Mouse (Mus musculus) lung, embryonic 16.5 days (tissue): ENCODE data around the gene Ttll8. TPM values are rescaled to one million over a fixed set of nuclear protein-coding genes. Genes with fewer than 3 reads are reported as not detected.
A peak's percentile ranks its signal among the peaks of the same experiment; 100 is the strongest.

Experiments used
- ATAC-seq: fragments of 200-750 bp; cut with Nextera tagmentation; 2 replicates; pipeline ENCODE4 v1.8.0; 2017; ENCODE audit warnings: low read depth, mild to moderate bottlenecking, moderate library complexity
- H3K27ac ChIP-seq: fragments of 300-500 bp; sonication (generic); 2 replicates; pipeline ENCODE4 v1.5.1; 2014; ENCODE audit warnings: mild to moderate bottlenecking, control low read depth, low read length
- H3K27me3 ChIP-seq: fragments of 300-500 bp; sonication (generic); 2 replicates; pipeline ENCODE4 v1.6.1; 2014; ENCODE audit warnings: low read depth, low read length, mixed read lengths; ENCODE audit not compliant: control insufficient read depth, insufficient read depth
- H3K36me3 ChIP-seq: fragments of 300-500 bp; sonication (generic); 2 replicates; pipeline ENCODE4 v1.6.1; 2014; ENCODE audit warnings: low read length; ENCODE audit not compliant: control insufficient read depth, insufficient read depth
- H3K4me1 ChIP-seq: fragments of 300-500 bp; sonication (generic); replicated peaks from 2 replicates; pipeline ENCODE4 v1.6.1; 2014; ENCODE audit warnings: low read length, mixed read lengths; ENCODE audit not compliant: control insufficient read depth, insufficient read depth
- H3K4me2 ChIP-seq: fragments of 300-500 bp; sonication (generic); 2 replicates; pipeline ENCODE4 v1.6.1; 2014; ENCODE audit warnings: low read depth, low read length, control low read depth
- H3K4me3 ChIP-seq: fragments of 300-500 bp; sonication (generic); 2 replicates; pipeline ENCODE4 v1.5.1; 2014; ENCODE audit warnings: mild to moderate bottlenecking, low read length, control low read depth
- H3K9ac ChIP-seq: fragments of 300-500 bp; sonication (generic); 2 replicates; pipeline ENCODE4 v1.6.1; 2014; ENCODE audit warnings: low read length, control low read depth
- H3K9me3 ChIP-seq: fragments of 300-500 bp; sonication (generic); 2 replicates; pipeline ENCODE4 v1.6.1; 2016; ENCODE audit warnings: low read length; ENCODE audit not compliant: control insufficient read depth
- WGBS: fragments of 180-500 bp; shearing (Covaris S2); extraction: QIAGEN DNeasy Blood & Tissue Kit; methylation state at CpG from one replicate; pipeline ENCODE4 v1.1.7; 2014; 5-methylcytosine and 5-hydroxymethylcytosine counted together
- polyA plus RNA-seq: library from polyadenylated mRNA; unstranded; fragments of >200 nt; fragmentation: Nextera tagmentation; extraction: Ambion mirVana; gene quantifications from 2 replicates; pipeline ENCODE4 v1.2.1, GENCODE M21; 2015

Gene Ttll8
- polyA plus RNA-seq, 1 experiment from 2014 or later: not detected

DNA sequence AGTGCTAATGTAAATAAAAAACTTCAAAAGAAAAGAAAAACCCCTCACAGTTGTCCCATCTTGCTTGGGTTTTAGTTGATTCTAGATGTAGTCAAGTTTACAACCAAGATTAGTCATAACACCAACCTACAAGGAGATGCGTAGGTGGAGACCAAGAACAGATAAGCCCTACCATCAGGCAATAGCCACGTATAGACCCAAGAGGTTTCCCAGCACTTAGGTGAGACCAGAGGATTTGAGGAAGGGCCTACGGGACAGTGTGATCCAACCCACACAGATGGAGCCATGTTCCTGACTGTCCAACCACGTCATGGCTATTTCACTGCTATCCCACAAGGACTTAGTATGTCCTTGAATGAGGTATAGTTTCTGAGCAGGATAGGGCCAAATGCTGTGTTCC, 18.1 kb upstream of the Ttll8 start:
- 83% methylated on average over 4 of the region's 4 CpGs for WGBS
- Histone ChIP-seq H3K9ac (no peak overlapping the region), H3K4me1 (no peaks in the 10 kb centered on the region), H3K36me3 (no peaks in the 10 kb centered on the region), H3K9me3 (no peaks in the 10 kb centered on the region), H3K27me3 (no peaks in the 10 kb centered on the region), H3K27ac (no peak overlapping the region), H3K4me3 (no peak overlapping the region), H3K4me2 (no peak overlapping the region)
- no peak for ATAC-seq

DNA sequence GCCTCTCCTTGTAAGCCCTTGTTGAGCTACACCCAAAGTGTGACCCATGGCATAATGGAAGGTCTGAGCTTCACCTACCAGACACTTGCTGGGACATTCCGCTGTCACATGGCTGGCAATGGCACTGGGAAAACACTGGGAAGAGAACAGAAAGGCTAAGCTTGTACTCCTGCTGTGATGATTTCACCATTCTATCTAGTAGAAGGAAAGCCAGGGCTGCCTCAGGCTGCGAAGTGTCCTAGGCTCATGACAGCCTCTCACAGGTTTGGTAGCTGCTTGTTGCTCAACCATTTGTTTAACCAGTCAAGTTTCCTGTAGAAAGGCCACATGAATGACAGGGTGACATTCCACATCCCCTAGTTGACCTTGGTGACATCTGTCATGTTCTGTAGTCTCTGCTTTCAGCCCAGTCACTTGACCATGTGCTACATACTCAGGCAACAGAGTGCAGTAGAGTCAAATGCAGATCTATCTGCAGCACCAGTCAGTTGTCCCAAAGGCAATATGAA, 9.9 kb upstream of the Ttll8 start:
- H3K4me1 ChIP-seq: no peaks in the 10 kb centered on the region
- no peaks in the 10 kb centered on the region for H3K36me3 ChIP-seq
- no peak for ATAC-seq
- H3K9ac ChIP-seq: no peak overlapping the region
- no peak overlapping the region for H3K4me2 ChIP-seq
- no peak overlapping the region for H3K27ac ChIP-seq
- H3K4me3 ChIP-seq: no peak overlapping the region
- no peaks in the 10 kb centered on the region for H3K9me3 ChIP-seq
- no peaks in the 10 kb centered on the region for H3K27me3 ChIP-seq
- 82% methylated on average over 2 of the region's 2 CpGs for WGBS

DNA sequence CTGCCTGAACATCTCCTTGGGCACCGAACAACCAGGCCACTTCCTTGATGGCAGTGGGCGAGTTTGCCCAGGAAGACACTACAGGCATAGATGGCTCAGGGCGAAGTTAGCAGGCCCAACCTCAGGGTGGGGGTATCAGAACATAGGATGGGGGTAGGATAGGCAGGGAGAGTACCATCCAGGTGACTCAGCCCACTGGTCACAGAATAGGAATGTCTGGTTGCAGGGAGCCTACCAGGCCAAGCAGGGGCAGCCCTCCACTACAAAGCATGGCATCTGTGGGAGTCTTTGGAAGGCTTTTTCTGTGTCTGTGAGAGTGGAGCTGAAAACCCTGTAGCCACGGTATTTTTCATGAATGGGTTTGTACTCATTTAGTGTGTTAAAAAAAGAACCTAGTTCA, 3.3 kb upstream of the Ttll8 start:
- Histone ChIP-seq H3K4me3 (no peak overlapping the region), H3K27ac (no peak overlapping the region), H3K9me3 (no peaks in the 10 kb centered on the region), H3K9ac (no peak overlapping the region), H3K4me1 (no peaks in the 10 kb centered on the region; the same call in 1 of the 2 replicates), H3K27me3 (peaks cover 19% of the 10 kb centered on the region), H3K4me2 (no peak overlapping the region), H3K36me3 (no peaks in the 10 kb centered on the region)
- ATAC-seq: no peak
- WGBS: 76% methylated on average over 4 of the region's 4 CpGs

DNA sequence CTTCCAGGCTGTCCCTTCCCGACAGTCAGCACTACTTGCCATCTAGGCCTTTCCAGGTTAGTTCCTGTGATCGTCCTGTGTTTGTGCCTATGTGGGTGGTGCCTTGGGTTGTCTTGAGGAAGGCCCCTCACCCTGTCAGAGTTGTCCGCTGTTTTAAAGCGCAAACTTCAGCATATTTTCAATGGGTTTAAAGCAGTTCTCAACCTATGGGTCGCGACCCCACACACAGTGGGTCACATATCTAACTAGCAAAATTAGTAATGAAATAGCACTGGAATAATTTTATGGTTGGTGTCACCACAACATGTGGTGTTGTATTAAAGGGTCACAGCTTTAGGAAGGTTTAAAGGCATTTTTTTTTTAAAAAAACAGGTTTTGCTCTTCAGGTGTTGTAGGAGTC, 1.1 kb upstream of the Ttll8 start:
- Histone ChIP-seq H3K4me3 (no peak overlapping the region), H3K9ac (no peak overlapping the region), H3K4me2 (no peak overlapping the region), H3K27me3 (peaks cover 19% of the 10 kb centered on the region), H3K27ac (no peak overlapping the region), H3K36me3 (no peaks in the 10 kb centered on the region), H3K4me1 (no peaks in the 10 kb centered on the region; the same call in 1 of the 2 replicates), H3K9me3 (no peaks in the 10 kb centered on the region)
- 77% methylated on average over 6 of the region's 6 CpGs for WGBS
- ATAC-seq: no peak

DNA sequence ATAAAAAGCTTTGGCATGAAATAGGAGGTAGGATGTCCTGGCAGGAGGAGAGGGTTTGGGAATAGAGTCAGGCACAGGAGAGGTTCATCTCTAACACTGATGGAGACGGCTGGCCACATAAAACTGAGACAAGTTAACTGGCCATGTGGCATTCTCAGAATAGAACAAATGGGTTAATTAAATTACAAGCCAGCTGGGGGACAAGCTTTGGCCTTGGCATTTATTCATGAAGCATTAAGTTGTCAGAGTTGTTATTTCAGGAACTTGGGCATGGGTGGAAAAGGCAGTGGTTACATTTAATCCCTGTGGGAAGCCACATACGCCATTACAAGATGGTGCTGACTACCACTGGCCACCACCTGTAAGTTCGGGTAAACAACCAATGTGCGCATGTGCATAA, 3.0 kb downstream of the Ttll8 start:
- Histone ChIP-seq H3K4me1 (no peaks in the 10 kb centered on the region; the same call in 1 of the 2 replicates), H3K27ac (no peak overlapping the region), H3K9ac (no peak overlapping the region), H3K4me3 (no peak overlapping the region), H3K27me3 (peaks cover 17% of the 10 kb centered on the region), H3K4me2 (no peak overlapping the region), H3K36me3 (no peaks in the 10 kb centered on the region), H3K9me3 (no peaks in the 10 kb centered on the region)
- WGBS: 81% methylated on average over 4 of the region's 4 CpGs
- no peak for ATAC-seq

DNA sequence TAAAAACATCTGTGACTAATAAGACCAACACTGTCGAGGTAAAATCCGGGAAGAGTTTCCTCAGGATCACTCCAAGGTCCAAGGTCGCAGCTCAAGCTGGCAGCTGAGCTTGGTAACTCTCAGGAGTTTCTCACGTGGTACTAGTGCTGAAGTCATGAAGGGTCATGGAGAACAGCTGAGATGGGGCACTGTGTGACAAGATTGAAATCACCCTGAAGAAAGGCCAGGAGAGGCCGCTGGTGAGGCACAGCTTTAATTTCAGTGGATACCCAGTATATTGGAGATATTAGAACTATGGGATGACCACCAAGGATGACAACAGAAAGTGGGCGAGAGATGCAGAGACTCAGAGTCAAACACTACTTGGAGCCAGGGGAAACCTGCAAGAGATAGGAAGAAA, 7.4 kb downstream of the Ttll8 start:
- Histone ChIP-seq H3K9me3 (no peaks in the 10 kb centered on the region), H3K4me3 (no peak overlapping the region)
- 39% methylated on average over 6 of the region's 6 CpGs for WGBS

DNA sequence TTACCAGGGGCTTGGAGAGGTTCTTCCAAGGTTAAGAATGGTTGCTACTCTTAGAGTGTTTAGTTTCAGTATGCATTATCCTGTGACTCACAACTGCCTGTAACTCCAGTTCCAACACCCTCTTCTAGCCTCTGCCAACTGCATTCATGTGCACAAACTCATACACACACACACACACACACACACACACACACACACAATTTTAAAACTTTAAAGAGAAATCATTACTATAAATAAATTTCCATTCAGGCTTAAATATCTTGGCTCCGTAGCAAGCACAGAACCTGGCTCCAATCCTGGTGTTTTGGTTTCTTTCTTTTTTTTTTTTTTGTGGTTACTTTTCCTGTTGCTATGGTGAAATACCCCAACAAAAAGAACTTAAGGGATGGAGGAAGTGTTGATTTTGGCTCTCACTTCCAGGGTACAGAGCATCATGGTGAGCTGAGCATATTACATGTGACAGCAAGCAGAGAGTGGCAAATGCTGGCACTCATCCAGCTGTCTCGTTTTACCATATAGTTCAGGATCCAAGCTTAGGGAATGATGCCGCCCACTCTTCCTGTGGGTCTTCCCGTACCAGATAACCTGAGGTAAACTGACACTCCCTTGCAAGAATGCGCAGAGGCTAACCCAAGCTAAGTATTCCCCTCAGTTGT, 10.2 kb downstream of the Ttll8 start:
- H3K27me3 ChIP-seq: no peaks in the 10 kb centered on the region
- no peak overlapping the region for H3K4me2 ChIP-seq
- H3K4me3 ChIP-seq: no peak overlapping the region
- H3K27ac ChIP-seq: no peak overlapping the region
- peak; percentile 23; the same call in 1 of the 2 replicates for ATAC-seq
- no peaks in the 10 kb centered on the region for H3K36me3 ChIP-seq
- no peak overlapping the region for H3K9ac ChIP-seq
- no peaks in the 10 kb centered on the region for H3K4me1 ChIP-seq
- WGBS: 61% methylated on average over 5 of the region's 5 CpGs
- no peaks in the 10 kb centered on the region for H3K9me3 ChIP-seq

More for the DNA sequence above, 7.4 kb downstream of the Ttll8 start:
- H3K27me3 ChIP-seq: no peaks in the 10 kb centered on the region
- H3K36me3 ChIP-seq: no peaks in the 10 kb centered on the region
- no peak overlapping the region for H3K27ac ChIP-seq
- H3K9ac ChIP-seq: no peak overlapping the region
- H3K4me2 ChIP-seq: no peak overlapping the region
- H3K4me1 ChIP-seq: no peaks in the 10 kb centered on the region
- no peak for ATAC-seq

DNA sequence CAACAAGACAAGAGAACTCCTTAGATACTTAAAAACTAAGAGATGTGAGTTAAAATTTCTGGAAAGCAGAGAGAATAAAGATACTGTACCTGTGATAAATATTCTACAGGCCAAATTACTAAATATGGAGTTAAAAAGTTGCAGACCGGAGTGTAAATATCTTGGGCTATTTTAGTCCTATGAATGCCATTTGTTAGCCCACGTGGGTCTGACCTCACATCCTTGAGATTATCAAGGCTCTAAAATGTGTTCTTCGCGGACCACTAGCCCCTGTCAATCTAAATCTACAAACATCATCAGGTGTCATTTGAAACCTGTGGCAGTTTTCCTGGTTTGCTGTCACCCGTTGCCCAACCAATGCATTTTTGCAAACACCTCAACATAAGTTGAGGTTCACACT, 11.4 kb downstream of the Ttll8 start:
- Histone ChIP-seq H3K4me2 (no peak overlapping the region), H3K9me3 (no peaks in the 10 kb centered on the region), H3K27ac (no peak overlapping the region), H3K4me3 (no peak overlapping the region), H3K9ac (no peak overlapping the region), H3K36me3 (no peaks in the 10 kb centered on the region), H3K4me1 (no peaks in the 10 kb centered on the region), H3K27me3 (no peaks in the 10 kb centered on the region)
- 57% methylated on average over 5 of the region's 5 CpGs for WGBS
- ATAC-seq: no peak

DNA sequence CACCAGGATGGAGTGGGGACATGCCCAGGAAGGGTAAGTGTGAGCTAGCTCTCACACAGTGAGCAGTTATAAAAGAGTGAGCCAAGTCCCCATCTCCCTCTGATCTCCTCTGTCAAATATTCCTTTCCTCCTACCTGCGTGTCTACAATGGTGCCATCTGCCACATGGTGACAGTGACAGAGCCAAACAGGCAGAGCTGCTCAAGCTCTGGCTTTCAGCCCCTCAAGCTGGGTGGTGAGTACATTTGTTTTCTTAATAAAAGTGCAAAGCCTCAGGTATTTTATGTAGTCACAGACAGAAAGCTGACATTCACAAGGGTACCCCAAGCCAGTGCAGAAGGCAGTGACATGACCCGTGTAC, 16.9 kb downstream of the Ttll8 start:
- Histone ChIP-seq H3K27ac (no peak overlapping the region), H3K4me2 (no peak overlapping the region), H3K9ac (no peak overlapping the region), H3K4me3 (no peak overlapping the region), H3K27me3 (no peaks in the 10 kb centered on the region), H3K4me1 (no peaks in the 10 kb centered on the region), H3K9me3 (no peaks in the 10 kb centered on the region), H3K36me3 (no peaks in the 10 kb centered on the region)
- WGBS: 62% methylated on average over 2 of the region's 2 CpGs
- ATAC-seq: no peak
